Mouse (Mus musculus) T-cell, adult 66 days (primary cell): ENCODE measurements around the gene Eef1e1. TPM values are rescaled to one million over a fixed set of nuclear protein-coding genes. Genes with fewer than 3 reads are reported as not detected.

Experiments
- total RNA-seq, 2 experiments: library from RNA; stranded (reverse); gene quantifications; 3 replicates in 1 of 2; 4 replicates in 1 of 2; pipeline ENCODE4 v1.2.4; 2023

Gene Eef1e1
- 10 to 100 TPM; 31.5 to 35.3 TPM for total RNA-seq

DNA sequence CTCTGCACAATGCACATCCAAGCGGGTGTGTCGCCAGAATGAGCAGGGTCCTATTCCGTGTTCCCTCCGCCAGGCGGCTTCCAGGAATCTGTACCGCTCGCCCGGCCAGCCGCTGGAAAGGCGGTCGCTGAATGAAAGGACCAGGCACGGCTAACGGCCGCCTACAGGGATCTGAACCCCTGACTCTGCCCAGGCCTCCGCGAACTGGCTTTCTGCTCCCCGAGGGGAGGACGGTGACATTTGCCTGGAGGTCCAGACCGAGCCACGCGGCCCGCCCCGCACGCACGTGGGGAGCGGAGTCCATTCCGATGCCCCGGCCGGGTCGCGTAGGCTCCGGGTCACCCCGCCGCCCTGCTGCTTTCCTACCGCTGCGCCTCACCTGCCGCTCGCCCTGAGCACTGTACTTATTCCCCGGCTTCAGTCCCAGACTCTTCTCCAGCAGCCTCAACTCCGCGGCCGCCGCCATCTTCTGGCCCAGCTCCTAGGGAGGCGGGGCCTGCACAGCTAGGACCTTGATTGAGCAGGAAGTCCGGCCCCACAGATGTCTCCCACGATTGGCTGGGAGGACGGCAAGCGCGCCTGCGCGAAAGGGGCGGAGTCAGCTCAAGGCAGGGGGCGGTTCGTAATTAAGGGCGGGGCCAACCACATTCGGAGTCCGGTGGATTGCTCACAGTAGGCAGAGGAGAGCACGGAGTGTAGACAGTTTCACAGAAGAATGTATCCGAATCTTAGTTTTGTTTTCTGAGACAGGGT is at the start of gene Eef1e1:
TSS of gene Eef1e1 (minus strand) at position 531 of the 753 bp plus-strand sequence.

DNA sequence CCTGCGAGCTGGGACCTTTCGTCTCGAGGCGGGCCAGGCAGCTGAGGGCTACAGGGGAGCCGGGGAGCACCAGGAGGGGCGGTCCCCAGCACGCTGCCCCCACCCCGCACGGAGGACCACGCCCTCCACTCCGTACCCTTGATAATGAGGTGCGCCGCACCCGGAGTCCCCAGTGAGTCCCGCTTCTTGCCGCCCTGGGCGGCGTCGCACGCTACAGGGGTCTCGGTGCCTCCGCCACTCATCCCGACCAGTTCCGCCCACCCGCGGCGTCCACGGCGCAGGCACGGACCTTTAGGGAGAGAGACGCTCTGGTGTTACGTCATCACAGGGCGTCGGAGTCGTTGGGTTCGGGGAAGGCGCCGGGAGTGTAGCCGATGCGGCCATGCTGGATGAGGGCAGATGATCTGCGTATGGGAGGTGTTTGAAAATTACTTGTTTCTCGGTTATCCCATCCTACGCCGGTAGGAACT is 24.0 kb downstream of the Eef1e1 start, which contains the start of gene Bloc1s5:
TSS of gene Bloc1s5 (minus strand) at position 310 of the 470 bp plus-strand sequence.

Other genes starting within 250 kb of the Eef1e1 start
- 10 to 100 TPM; 37.0 to 39.2 TPM for gene Txndc5, start 130.2 kb downstream of the Eef1e1 start, total RNA-seq
- 1 to 10 TPM; 4.4 to 6.4 TPM for gene Bloc1s5, start 23.9 kb downstream of the Eef1e1 start, total RNA-seq